Mouse (Mus musculus) CH12.LX (cell line): ENCODE measurements around the gene Bckdha. TPM values are rescaled to one million over a fixed set of nuclear protein-coding genes. Genes with fewer than 3 reads are reported as not detected.

Source experiments
- DNase-seq: peaks from one replicate; pipeline ENCODE4 v3.0.0-alpha.2; 2013; ENCODE audit errors: extremely low read depth
- H3K27ac ChIP-seq: 2 replicates; pipeline ENCODE4 v1.5.1; 2012; ENCODE audit warnings: low read depth, mild to moderate bottlenecking, control low read depth, moderate library complexity; ENCODE audit not compliant: insufficient read depth
- H3K27me3 ChIP-seq: replicated peaks from 2 replicates; pipeline ENCODE3; 2012; ENCODE audit warnings: inconsistent platforms
- H3K36me3 ChIP-seq, 2 experiments: replicated peaks in 1 of 2; 2 replicates each; pipeline versions ENCODE3 to v1.6.1; 2012; ENCODE audit warnings: inconsistent platforms in 1 of 2, low read length in 1 of 2, mild to moderate bottlenecking in 1 of 2, mixed read lengths in 1 of 2, moderate library complexity in 1 of 2; ENCODE audit not compliant: control insufficient read depth in 1 of 2, insufficient read depth in 1 of 2
- H3K4me1 ChIP-seq, 2 experiments: 2 replicates each; pipeline ENCODE4 v1.6.1; 2012; ENCODE audit warnings: inconsistent platforms in 1 of 2, moderate library complexity in 1 of 2; ENCODE audit not compliant: insufficient read depth in 2 of 2, control insufficient read depth in 1 of 2
- H3K4me2 ChIP-seq: 2 replicates; pipeline ENCODE4 v1.6.1; 2012; ENCODE audit warnings: low read depth, mild to moderate bottlenecking, control low read depth; ENCODE audit not compliant: poor library complexity, insufficient read depth, severe bottlenecking
- H3K4me3 ChIP-seq, 3 experiments: fragments of 150-350 bp in 1 of 3; sonication (generic) in 1 of 3; replicated peaks in 1 of 3; 2 replicates each; pipeline versions ENCODE3 to v1.5.1; 2011 to 2012; ENCODE audit warnings: low read depth in 2 of 3, low read length in 2 of 3, mild to moderate bottlenecking in 2 of 3, moderate library complexity in 2 of 3, control low read depth in 1 of 3, improper control_type of control experiment in 1 of 3, inconsistent platforms in 1 of 3, mixed read lengths in 1 of 3; ENCODE audit not compliant: poor library complexity in 1 of 3
- H3K79me2 ChIP-seq: replicated peaks from 2 replicates; pipeline ENCODE4 v1.6.1; 2012; ENCODE audit warnings: mild to moderate bottlenecking, moderate library complexity; ENCODE audit not compliant: control insufficient read depth, poor library complexity, insufficient read depth, severe bottlenecking; ENCODE audit errors: extremely low read depth
- H3K9ac ChIP-seq: 2 replicates; pipeline ENCODE4 v1.6.1; 2012; ENCODE audit warnings: low read depth, mild to moderate bottlenecking, control low read depth, moderate library complexity; ENCODE audit not compliant: insufficient read depth
- H3K9me3 ChIP-seq: replicated peaks from 2 replicates; pipeline ENCODE3; 2012; ENCODE audit warnings: low read length, inconsistent platforms, mixed read lengths
- CHD2 ChIP-seq: IDR thresholded peaks from 2 replicates; pipeline ENCODE4 v1.6.1; 2011; ENCODE audit warnings: low read length, improper control_type of control experiment
- CTCF ChIP-seq, 2 experiments: IDR thresholded peaks in 1 of 2; conservative IDR thresholded peaks in 1 of 2; 2 replicates each; pipeline ENCODE4 v1.5.1; 2011 to 2012; ENCODE audit warnings: low read depth in 2 of 2, low read length in 2 of 2, improper control_type of control experiment in 1 of 2, inconsistent platforms in 1 of 2, mild to moderate bottlenecking in 1 of 2, moderate library complexity in 1 of 2
- E2F4 ChIP-seq: IDR thresholded peaks from 2 replicates; pipeline ENCODE4 v1.6.1; 2011; ENCODE audit warnings: low read depth, low read length, improper control_type of control experiment; ENCODE audit not compliant: insufficient replicate concordance
- EP300 ChIP-seq: IDR thresholded peaks from 2 replicates; pipeline ENCODE4 v1.6.1; 2011; ENCODE audit warnings: low read length, improper control_type of control experiment
- ETS1 ChIP-seq: conservative IDR thresholded peaks from 2 replicates; pipeline ENCODE4 v1.6.1; 2012; ENCODE audit warnings: low read depth, mild to moderate bottlenecking, inconsistent platforms, low read length, improper control_type of control experiment, moderate library complexity
- GABPA ChIP-seq: IDR thresholded peaks from 2 replicates; pipeline ENCODE4 v1.6.1; 2012; ENCODE audit warnings: low read depth, low read length, improper control_type of control experiment, inconsistent platforms; ENCODE audit not compliant: insufficient replicate concordance
- MAX ChIP-seq: IDR thresholded peaks from 2 replicates; pipeline ENCODE4 v1.6.1; 2011; ENCODE audit warnings: low read length, improper control_type of control experiment
- NRF1 ChIP-seq: IDR thresholded peaks from 2 replicates; pipeline ENCODE4 v1.6.1; 2014; ENCODE audit warnings: low read depth, mild to moderate bottlenecking, inconsistent platforms, low read length, improper control_type of control experiment, moderate library complexity
- POLR2A ChIP-seq: IDR thresholded peaks from 2 replicates; pipeline ENCODE4 v1.6.1; 2011; ENCODE audit warnings: low read depth, mild to moderate bottlenecking, improper control_type of control experiment, low read length
- POLR2AphosphoS2 ChIP-seq: IDR thresholded peaks from 2 replicates; pipeline ENCODE4 v1.6.1; 2011; ENCODE audit warnings: low read depth, low read length, improper control_type of control experiment
- RAD21 ChIP-seq: IDR thresholded peaks from 2 replicates; pipeline ENCODE4 v1.6.1; 2011; ENCODE audit warnings: low read depth, mild to moderate bottlenecking, low read length, improper control_type of control experiment, moderate library complexity
- SIN3A ChIP-seq: IDR thresholded peaks from 2 replicates; pipeline ENCODE4 v1.6.1; 2012; ENCODE audit warnings: low read length, improper control_type of control experiment, inconsistent platforms
- SMC3 ChIP-seq: IDR thresholded peaks from 2 replicates; pipeline ENCODE4 v1.6.1; 2011; ENCODE audit warnings: low read depth, low read length, improper control_type of control experiment
- USF1 ChIP-seq: IDR thresholded peaks from 2 replicates; pipeline ENCODE4 v1.6.1; 2014; ENCODE audit warnings: low read depth, mild to moderate bottlenecking, inconsistent platforms, low read length, improper control_type of control experiment
- ZC3H11A ChIP-seq: IDR thresholded peaks from 2 replicates; pipeline ENCODE4 v1.6.1; 2012; ENCODE audit warnings: low read depth, mild to moderate bottlenecking, inconsistent platforms, low read length, improper control_type of control experiment
- ZMIZ1 ChIP-seq: IDR thresholded peaks from 2 replicates; pipeline ENCODE4 v1.6.1; 2012; ENCODE audit warnings: low read depth, mild to moderate bottlenecking, inconsistent platforms, low read length, improper control_type of control experiment
- dilution Hi-C: fragments of 300-500 bp; cut with MboI; formaldehyde crosslinking; loops from 2 replicates; pipeline ENCODE4 v1.14.3; 2020; ENCODE audit warnings: low sequenced_read_pairs; ENCODE audit not compliant: extremely low pct_unique_long_range_greater_than_20kb, extremely low pct_ligation_motif_present
- in situ Hi-C: fragments of 300-500 bp; cut with MboI; formaldehyde crosslinking; loops from 3 replicates; pipeline ENCODE4 v1.14.3; 2019; ENCODE audit warnings: low sequenced_read_pairs, low pct_ligation_motif_present, low pct_unique_long_range_greater_than_20kb, mixed read lengths
- polyA plus RNA-seq: library from polyadenylated mRNA; unstranded; fragments of >175 nt; gene quantifications from 2 replicates; pipeline ENCODE4 v1.2.1, GENCODE M21; 2012; ENCODE audit warnings: low read depth; ENCODE audit not compliant: insufficient read length
- total RNA-seq, 2 experiments: library from RNA; depleted of rRNA; stranded (reverse); fragments of 300-350 nt in 1 of 2; fragments of >200 nt in 1 of 2; gene quantifications; 2 replicates each; pipeline ENCODE4 v1.2.3; 2012 to 2014

Bckdha gene
- total and polyA plus RNA-seq, 3 experiments = 17.2 to 21.4 (median 19.9) TPM

DNA sequence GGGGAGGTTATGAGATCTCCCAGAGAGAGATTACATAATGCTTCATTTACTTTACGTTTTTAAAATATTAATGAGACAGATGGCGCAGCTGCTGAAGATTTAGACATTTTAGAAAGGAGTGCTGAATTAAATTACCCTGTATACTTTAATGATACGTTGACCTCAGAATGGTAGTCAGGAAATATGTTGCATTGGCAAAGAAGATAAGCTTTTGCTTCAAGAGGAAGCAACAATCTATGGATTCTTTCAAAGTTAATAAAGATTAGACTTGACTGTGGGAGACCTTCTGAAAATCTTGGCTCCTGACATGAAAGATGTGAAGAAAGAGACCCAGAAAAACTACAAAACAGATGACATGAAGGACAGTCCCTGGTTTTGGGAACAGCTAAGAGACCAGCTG is 64.9 kb downstream of the Bckdha start:
- H3K4me2 ChIP-seq = no peak overlapping the region
- dilution Hi-C loops (no loop called here), in situ Hi-C loops (no loop called here)
- H3K4me3 ChIP-seq = no peak overlapping the region
- no peaks in the 10 kb centered on the region for H3K79me2 ChIP-seq
- no peak for DNase-seq
- no peaks in the 10 kb centered on the region for H3K9me3 ChIP-seq
- no peaks in the 10 kb centered on the region for H3K36me3 ChIP-seq
- H3K9ac ChIP-seq = no peak overlapping the region
- no peak overlapping the region for H3K27ac ChIP-seq
- no peaks in the 10 kb centered on the region for H3K4me1 ChIP-seq
- no peak for TF ChIP-seq POLR2AphosphoS2
- TF ChIP-seq E2F4 = no peak
- TF ChIP-seq CHD2 = no peak
- TF ChIP-seq ZC3H11A = no peak
- no peak for TF ChIP-seq RAD21
- H3K27me3 ChIP-seq = peaks cover 22% of the 10 kb centered on the region

DNA sequence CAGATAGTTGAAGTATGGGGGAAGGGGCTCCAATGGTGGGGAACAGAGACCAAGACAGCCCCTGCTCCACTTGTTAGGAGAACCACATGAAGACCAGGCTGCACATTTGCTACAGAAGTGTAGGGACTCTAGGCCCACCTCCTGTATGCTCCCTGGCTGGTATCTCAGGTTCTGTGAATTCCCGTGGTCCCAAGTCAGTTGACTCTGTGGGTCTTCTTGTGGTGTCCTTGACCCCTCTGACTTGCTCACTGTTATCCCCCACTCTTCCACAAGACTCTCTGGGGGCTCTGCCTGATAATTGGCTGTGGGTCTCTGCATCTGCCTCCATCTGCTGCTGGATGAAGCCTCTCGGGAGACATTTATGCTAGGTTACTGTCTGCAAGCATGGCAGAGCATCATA is 67.6 kb downstream of the Bckdha start:
- in situ Hi-C loops (no loop called here), dilution Hi-C loops (no loop called here)
- no peaks in the 10 kb centered on the region for H3K4me1 ChIP-seq
- TF ChIP-seq MAX (no peak), CTCF (conservative IDR thresholded peaks at IDR 0.05 in 1 of 2, IDR thresholded peaks at IDR 0.05 in 1 of 2; ENCODE audit: low read depth in 2 of 2, low read length in 2 of 2) (no peak), NRF1 (no peak), SMC3 (no peak), ZC3H11A (no peak), EP300 (no peak), POLR2A (no peak), GABPA (no peak), RAD21 (no peak), SIN3A (no peak), ZMIZ1 (no peak), USF1 (no peak), ETS1 (no peak)
- H3K9ac ChIP-seq = no peak overlapping the region
- H3K79me2 ChIP-seq = no peaks in the 10 kb centered on the region
- H3K9me3 ChIP-seq = no peaks in the 10 kb centered on the region
- no peaks in the 10 kb centered on the region for H3K36me3 ChIP-seq
- no peak overlapping the region for H3K4me2 ChIP-seq
- peaks cover 16% of the 10 kb centered on the region for H3K27me3 ChIP-seq
- no peak overlapping the region for H3K27ac ChIP-seq
- H3K4me3 ChIP-seq = no peak overlapping the region
- no peak for DNase-seq
